Mouse (Mus musculus): Measurements from ENCODE around the gene Prlh.

DNA sequence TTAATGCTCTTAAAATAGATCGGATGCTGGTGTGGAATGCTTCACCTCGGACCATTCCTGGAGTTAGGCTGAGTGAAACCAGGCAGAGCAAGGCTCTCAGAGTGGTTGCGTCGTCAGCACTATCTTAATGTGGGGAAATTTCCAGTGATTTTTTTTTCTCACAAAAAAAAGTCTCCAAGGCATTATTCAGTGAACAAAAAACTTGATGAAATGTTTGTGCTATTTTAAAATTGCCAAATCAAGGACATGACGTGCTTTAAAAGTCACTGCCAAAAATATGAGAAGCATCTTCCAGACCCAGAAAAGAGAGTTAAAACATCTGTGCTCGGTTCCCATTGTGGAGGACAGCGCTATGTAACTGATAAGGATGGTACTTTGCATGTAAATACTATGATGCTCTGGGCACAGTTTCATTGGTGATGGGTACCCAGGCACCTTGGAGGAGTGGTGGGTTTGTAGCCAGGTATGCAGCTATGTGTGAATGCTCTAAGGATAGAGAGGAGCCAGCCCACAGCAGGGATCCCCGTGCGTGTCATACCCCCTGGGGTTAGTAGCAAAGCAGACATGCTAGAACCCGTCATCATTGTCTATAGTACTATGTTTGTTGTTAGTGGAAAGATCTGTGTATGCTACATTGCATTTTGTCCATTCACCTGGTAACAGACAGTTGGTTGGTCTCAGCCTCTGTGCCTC, 27.9 kb downstream of the Prlh start:
- TF ChIP-seq CTCF (IDR thresholded peaks at IDR 0.05; ENCODE audit: insufficient read depth, low read depth, low read length) = no peak
- no peak for TF ChIP-seq POLR2A (IDR thresholded peaks at IDR 0.05; ENCODE audit: insufficient read depth, low read depth, low read length)

All from olfactory bulb, adult 2 months (tissue).